Mouse (Mus musculus) stomach, embryonic 15.5 days (tissue): Measurements from ENCODE around the gene Sult5a1. TPM values are rescaled to one million over a fixed set of nuclear protein-coding genes. Genes with fewer than 3 reads are reported as not detected.

Source experiments
- ATAC-seq: fragments of 200-750 bp; cut with Nextera tagmentation; 2 replicates; pipeline ENCODE4 v1.8.0; 2017; ENCODE audit warnings: low read depth, moderate number of reproducible peaks, moderate TSS enrichment; ENCODE audit not compliant: insufficient read depth, low FRiP score
- H3K27ac ChIP-seq: fragments of 300-500 bp; sonication (generic); 2 replicates; pipeline ENCODE4 v1.5.1; 2015; ENCODE audit warnings: mild to moderate bottlenecking, inconsistent platforms
- H3K27me3 ChIP-seq: fragments of 300-500 bp; sonication (generic); replicated peaks from 2 replicates; pipeline ENCODE4 v1.6.1; 2015; ENCODE audit warnings: inconsistent platforms
- H3K36me3 ChIP-seq: fragments of 300-500 bp; sonication (generic); 2 replicates; pipeline ENCODE4 v1.6.1; 2015; ENCODE audit warnings: inconsistent platforms
- H3K4me1 ChIP-seq: fragments of 300-500 bp; sonication (generic); 2 replicates; pipeline ENCODE4 v1.6.1; 2015; ENCODE audit warnings: inconsistent platforms
- H3K4me2 ChIP-seq: fragments of 300-500 bp; sonication (generic); 2 replicates; pipeline ENCODE4 v1.6.1; 2015; ENCODE audit warnings: mild to moderate bottlenecking, inconsistent platforms
- H3K4me3 ChIP-seq: fragments of 300-500 bp; sonication (generic); replicated peaks from 2 replicates; pipeline ENCODE4 v1.5.1; 2015; ENCODE audit warnings: inconsistent platforms
- H3K9ac ChIP-seq: fragments of 300-500 bp; sonication (generic); 2 replicates; pipeline ENCODE4 v1.6.1; 2015; ENCODE audit warnings: inconsistent platforms
- H3K9me3 ChIP-seq: fragments of 300-500 bp; sonication (generic); 2 replicates; pipeline ENCODE4 v1.6.1; 2016; ENCODE audit warnings: inconsistent platforms
- WGBS: fragments of 180-500 bp; shearing (Covaris S2); methylation state at CpG from one replicate; pipeline ENCODE4 v1.1.7; 2015; 5-methylcytosine and 5-hydroxymethylcytosine counted together
- polyA plus RNA-seq: library from polyadenylated mRNA; unstranded; fragments of >200 nt; fragmentation: Nextera tagmentation; extraction: Ambion mirVana; gene quantifications from 2 replicates; pipeline ENCODE4 v1.2.1, GENCODE M21; 2015

Sult5a1 gene
- polyA plus RNA-seq, 1 experiment from 2014 or later: 15.6 TPM

DNA sequence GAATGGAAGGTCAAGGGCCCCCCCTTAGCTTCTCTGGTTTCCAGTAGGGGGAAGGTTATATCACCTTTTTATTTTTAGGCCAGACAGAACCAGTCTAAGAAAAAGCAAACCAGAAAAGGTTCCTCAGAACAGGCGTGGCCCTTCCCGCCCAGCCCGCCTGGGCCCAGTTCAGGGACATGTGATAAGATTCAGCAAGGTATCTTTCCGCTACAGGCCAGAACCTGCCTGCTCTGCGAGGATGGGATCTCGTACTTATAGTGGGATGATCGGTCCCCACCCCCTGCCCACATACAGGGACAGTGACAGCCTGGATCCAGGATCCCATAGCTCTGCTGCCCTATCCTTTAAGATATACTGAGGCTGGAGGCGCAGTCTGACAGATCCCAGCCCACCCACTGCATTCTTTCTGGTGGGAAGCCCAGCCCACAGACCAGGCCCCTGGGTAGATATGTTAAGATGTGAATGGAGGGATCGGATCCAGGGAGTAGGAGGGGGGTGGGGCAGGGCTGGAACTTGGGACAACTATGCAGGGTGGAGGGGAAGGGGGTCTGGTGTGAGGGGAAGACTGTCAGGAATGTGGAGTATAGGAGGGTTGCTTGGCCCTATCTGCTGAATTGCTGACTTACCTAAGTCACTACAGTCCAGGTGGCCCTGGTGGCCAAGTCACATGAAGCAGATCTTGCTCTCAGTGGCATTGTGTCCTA lies 1.9 kb downstream of the Sult5a1 start:
- WGBS: 59% methylated on average over 9 of the region's 9 CpGs
- peak; percentile 80 for ATAC-seq
- no peak overlapping the region for H3K4me2 ChIP-seq

GRCm38 (mm10) chr8:123155177-123155576 lies 2.9 kb downstream of the Sult5a1 start:
- no peak for ATAC-seq
- 76% methylated on average over 5 of the region's 5 CpGs for WGBS

More for the DNA sequence above, 1.9 kb downstream of the Sult5a1 start:
- no peaks in the 10 kb centered on the region for H3K36me3 ChIP-seq
- H3K27ac ChIP-seq: no peak overlapping the region
- no peaks in the 10 kb centered on the region for H3K9me3 ChIP-seq
- H3K27me3 ChIP-seq: no peaks in the 10 kb centered on the region
- H3K4me3 ChIP-seq: no peak overlapping the region
- H3K9ac ChIP-seq: no peak overlapping the region
- peaks cover 15% of the 10 kb centered on the region; the same call in 1 of the 2 replicates for H3K4me1 ChIP-seq

DNA sequence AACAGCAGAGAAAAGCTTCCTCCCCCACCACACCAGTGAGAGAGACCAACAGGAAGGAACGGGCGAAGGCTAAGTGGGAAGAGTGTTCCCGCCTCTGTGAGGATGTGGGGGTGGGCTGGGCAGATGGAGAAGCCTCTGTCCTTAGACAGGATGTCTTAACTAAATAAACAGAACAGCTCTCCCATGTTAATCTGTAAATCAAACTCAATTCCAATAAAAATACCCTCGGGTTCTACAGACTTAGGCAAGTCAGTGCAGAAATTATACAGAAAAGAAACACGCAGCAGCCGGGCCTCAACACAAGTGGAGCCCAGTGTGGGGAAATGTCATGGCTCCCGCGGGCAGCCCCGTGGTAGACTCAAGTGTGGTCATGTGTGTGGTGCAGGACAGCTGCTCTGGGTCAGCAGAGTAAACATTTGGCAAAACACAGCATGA lies 7.4 kb downstream of the Sult5a1 start:
- WGBS: 40% methylated on average over 9 of the region's 9 CpGs
- peak overlapping the region; percentile 67 for H3K27ac ChIP-seq
- no peak overlapping the region for H3K4me2 ChIP-seq
- H3K9ac ChIP-seq: no peak overlapping the region
- H3K36me3 ChIP-seq: no peaks in the 10 kb centered on the region
- peak; percentile 34; the same call in 1 of the 2 replicates for ATAC-seq
- H3K4me3 ChIP-seq: no peak overlapping the region
- H3K27me3 ChIP-seq: no peaks in the 10 kb centered on the region
- no peaks in the 10 kb centered on the region; the same call in 1 of the 2 replicates for H3K4me1 ChIP-seq
- H3K9me3 ChIP-seq: no peaks in the 10 kb centered on the region

More at GRCm38 (mm10) chr8:123155177-123155576, 2.9 kb downstream of the Sult5a1 start:
- no peak overlapping the region for H3K4me2 ChIP-seq
- peaks cover 15% of the 10 kb centered on the region; the same call in 1 of the 2 replicates for H3K4me1 ChIP-seq
- no peak overlapping the region for H3K9ac ChIP-seq
- no peaks in the 10 kb centered on the region for H3K9me3 ChIP-seq
- no peaks in the 10 kb centered on the region for H3K36me3 ChIP-seq
- H3K27ac ChIP-seq: no peak overlapping the region
- no peak overlapping the region for H3K4me3 ChIP-seq
- H3K27me3 ChIP-seq: no peaks in the 10 kb centered on the region

DNA sequence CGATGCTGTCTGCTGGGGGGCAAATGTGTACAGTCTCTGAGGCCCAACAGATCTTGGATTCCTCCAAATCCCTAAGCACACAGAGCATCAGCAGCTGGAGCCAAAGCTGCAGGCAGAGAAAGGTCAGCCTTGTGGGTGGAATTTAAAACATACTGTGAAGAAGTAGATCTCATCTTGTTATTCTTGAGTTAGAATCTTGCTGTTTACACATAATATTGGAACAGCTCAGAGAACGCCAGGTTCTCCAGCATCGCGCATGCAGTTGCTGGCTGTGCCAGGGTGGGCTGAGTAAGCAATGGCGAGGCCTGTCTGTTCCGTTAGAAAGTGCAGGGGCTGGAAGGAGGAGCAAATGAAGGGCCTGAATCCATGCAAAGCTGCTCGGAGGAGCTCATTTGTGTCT lies 11.7 kb downstream of the Sult5a1 start:
- Histone ChIP-seq H3K4me1 (peaks cover 11% of the 10 kb centered on the region), H3K27ac (peak overlapping the region; percentile 83)

GRCm38 (mm10) chr8:123145279-123145678 lies 12.8 kb downstream of the Sult5a1 start:
- Histone ChIP-seq H3K4me2 (no peak overlapping the region), H3K27ac (peak overlapping the region; percentile 83; the same call in 1 of the 2 replicates), H3K36me3 (no peaks in the 10 kb centered on the region), H3K9ac (no peak overlapping the region), H3K4me3 (no peak overlapping the region), H3K4me1 (peaks cover 11% of the 10 kb centered on the region), H3K27me3 (no peaks in the 10 kb centered on the region), H3K9me3 (no peaks in the 10 kb centered on the region)
- no peak for ATAC-seq
- WGBS: 52% methylated on average over 6 of the region's 6 CpGs

More for the DNA sequence above, 11.7 kb downstream of the Sult5a1 start:
- Histone ChIP-seq H3K9ac (no peak overlapping the region), H3K27me3 (no peaks in the 10 kb centered on the region), H3K9me3 (no peaks in the 10 kb centered on the region), H3K4me3 (no peak overlapping the region), H3K36me3 (no peaks in the 10 kb centered on the region), H3K4me2 (no peak overlapping the region)
- WGBS: 46% methylated on average over 7 of the region's 7 CpGs
- no peak for ATAC-seq

DNA sequence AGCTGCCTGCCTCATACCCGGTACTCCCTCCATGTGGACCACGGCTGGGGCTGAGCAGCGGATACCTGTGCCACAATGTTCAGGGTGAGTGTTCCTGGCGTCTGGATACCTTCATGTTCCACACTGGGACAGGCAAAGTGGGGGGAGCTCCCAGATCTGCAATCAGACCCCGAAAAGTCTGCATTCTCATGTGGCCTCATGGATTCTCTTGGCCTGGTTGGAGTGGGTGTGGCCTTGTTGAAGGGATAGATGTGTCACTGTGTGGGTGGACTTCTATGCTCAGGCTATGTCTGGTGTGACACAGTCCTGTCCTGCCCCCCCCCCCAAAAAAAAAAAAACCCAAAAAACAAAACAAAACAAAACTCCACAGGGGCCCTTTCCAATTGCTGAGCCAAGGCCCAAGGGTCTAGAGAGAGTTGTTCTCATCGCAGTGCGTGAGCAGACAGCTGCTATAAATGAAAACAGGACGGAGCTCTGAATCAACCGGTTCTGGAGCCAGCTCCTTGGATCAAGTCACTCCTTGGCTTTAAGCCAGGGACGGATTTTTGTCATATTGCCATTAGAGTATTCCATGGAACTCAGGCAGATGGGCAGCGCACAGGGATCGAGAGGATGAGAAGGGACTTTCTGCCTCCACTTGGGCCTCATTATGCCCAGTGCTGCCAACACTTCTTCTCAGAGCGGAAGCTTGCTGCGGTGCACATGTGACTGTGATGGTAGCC lies 16.2 kb downstream of the Sult5a1 start:
- Histone ChIP-seq H3K9me3 (no peaks in the 10 kb centered on the region), H3K9ac (no peak overlapping the region), H3K4me2 (0 out of 2 replicates have a peak overlapping the region, but pooled peaks have one; percentile 19), H3K36me3 (no peaks in the 10 kb centered on the region), H3K27me3 (no peaks in the 10 kb centered on the region), H3K27ac (peak overlapping the region; percentile 88), H3K4me3 (no peak overlapping the region), H3K4me1 (peaks cover 27% of the 10 kb centered on the region)
- ATAC-seq: no peak
- WGBS: 56% methylated on average over 14 of the region's 14 CpGs

- ATAC-seq: no peak
- H3K4me1 ChIP-seq: peaks cover 35% of the 10 kb centered on the region
- no peaks in the 10 kb centered on the region for H3K36me3 ChIP-seq
- no peak overlapping the region for H3K9ac ChIP-seq
- no peak overlapping the region for H3K4me3 ChIP-seq
- WGBS: 50% methylated on average over 4 of the region's 4 CpGs
- no peak overlapping the region for H3K4me2 ChIP-seq
- no peaks in the 10 kb centered on the region for H3K9me3 ChIP-seq
- H3K27me3 ChIP-seq: no peaks in the 10 kb centered on the region
- H3K27ac ChIP-seq: no peak overlapping the region; the same call in 1 of the 2 replicates
Observed at GRCm38 (mm10) chr8:123138741-123139140, 19.4 kb downstream of the Sult5a1 start.

- H3K27ac ChIP-seq: peak overlapping the region; percentile 91
- no peaks in the 10 kb centered on the region for H3K27me3 ChIP-seq
- H3K36me3 ChIP-seq: no peaks in the 10 kb centered on the region
- peaks cover 35% of the 10 kb centered on the region for H3K4me1 ChIP-seq
- WGBS: 4% methylated on average over 2 of the region's 2 CpGs
- no peaks in the 10 kb centered on the region for H3K9me3 ChIP-seq
- H3K4me3 ChIP-seq: no peak overlapping the region
- ATAC-seq: peak; percentile 89
- H3K9ac ChIP-seq: no peak overlapping the region
- H3K4me2 ChIP-seq: no peak overlapping the region
Observed at GRCm38 (mm10) chr8:123137645-123138077, 20.5 kb downstream of the Sult5a1 start.

- no peaks in the 10 kb centered on the region for H3K9me3 ChIP-seq
- H3K27me3 ChIP-seq: no peaks in the 10 kb centered on the region
- H3K9ac ChIP-seq: no peak overlapping the region
- H3K36me3 ChIP-seq: no peaks in the 10 kb centered on the region
- no peak overlapping the region for H3K4me3 ChIP-seq
- peaks cover 24% of the 10 kb centered on the region for H3K4me1 ChIP-seq
- 64% methylated on average over 9 of the region's 9 CpGs for WGBS
- ATAC-seq: no peak
- peak overlapping the region; percentile 44; the same call in 1 of the 2 replicates for H3K27ac ChIP-seq
- no peak overlapping the region for H3K4me2 ChIP-seq
Observed at GRCm38 (mm10) chr8:123136287-123136686, 21.8 kb downstream of the Sult5a1 start.

DNA sequence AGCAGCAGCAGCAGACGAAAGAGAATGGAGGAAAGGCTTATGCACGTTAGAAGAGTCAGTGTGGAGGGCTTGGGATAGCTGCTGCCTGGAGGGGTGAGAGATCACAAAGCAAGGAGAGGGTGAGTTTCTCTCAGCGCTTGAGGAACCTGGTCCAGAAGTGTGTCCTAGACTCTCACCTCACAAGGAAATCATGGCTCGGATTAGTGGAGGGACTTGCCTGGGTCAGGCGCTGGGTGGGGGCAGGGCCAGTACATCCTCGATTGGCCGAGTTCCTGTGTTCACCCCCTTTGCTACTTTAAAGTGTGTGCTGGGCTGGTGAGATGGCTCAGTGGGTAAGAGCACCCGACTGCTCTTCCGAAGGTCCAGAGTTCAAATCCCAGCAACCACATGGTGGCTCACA lies 22.3 kb downstream of the Sult5a1 start:
- no peak overlapping the region for H3K4me2 ChIP-seq
- no peak overlapping the region for H3K9ac ChIP-seq
- ATAC-seq: no peak
- H3K9me3 ChIP-seq: no peaks in the 10 kb centered on the region
- no peaks in the 10 kb centered on the region for H3K36me3 ChIP-seq
- H3K27ac ChIP-seq: peak overlapping the region; percentile 44; the same call in 1 of the 2 replicates
- WGBS: 41% methylated on average over 9 of the region's 9 CpGs
- no peaks in the 10 kb centered on the region for H3K27me3 ChIP-seq
- no peak overlapping the region for H3K4me3 ChIP-seq
- peaks cover 24% of the 10 kb centered on the region for H3K4me1 ChIP-seq

- no peaks in the 10 kb centered on the region for H3K27me3 ChIP-seq
- ATAC-seq: no peak
- no peak overlapping the region for H3K4me2 ChIP-seq
- H3K27ac ChIP-seq: peak overlapping the region; percentile 44; the same call in 1 of the 2 replicates
- H3K9me3 ChIP-seq: no peaks in the 10 kb centered on the region
- no peak overlapping the region for H3K4me3 ChIP-seq
- H3K4me1 ChIP-seq: peaks cover 24% of the 10 kb centered on the region
- 22% methylated on average over 7 of the region's 7 CpGs for WGBS
- no peaks in the 10 kb centered on the region for H3K36me3 ChIP-seq
- H3K9ac ChIP-seq: no peak overlapping the region
Observed at GRCm38 (mm10) chr8:123135406-123135805, 22.7 kb downstream of the Sult5a1 start.
